Mouse (Mus musculus) myocyte (in vitro differentiated cells): ENCODE measurements around the gene Bean1. TPM values are rescaled to one million over a fixed set of nuclear protein-coding genes. Genes with fewer than 3 reads are reported as not detected.

Experiments
- H3K27me3 ChIP-seq: one replicate; pipeline ENCODE4 v1.6.1; 2011; ENCODE audit not compliant: control insufficient read depth, insufficient read depth, insufficient read length
- H3K36me3 ChIP-seq: one replicate; pipeline ENCODE4 v1.6.1; 2011; ENCODE audit not compliant: control insufficient read depth, insufficient read depth
- H3K4me2 ChIP-seq: one replicate; pipeline ENCODE4 v1.6.1; 2011; ENCODE audit warnings: low read depth, control low read depth
- H3K4me3 ChIP-seq: one replicate; pipeline ENCODE4 v1.5.1; 2011; ENCODE audit warnings: mild to moderate bottlenecking, control low read depth, moderate library complexity
- H3K79me2 ChIP-seq: one replicate; pipeline ENCODE4 v1.6.1; 2011; ENCODE audit not compliant: control insufficient read depth, insufficient read depth
- H3ac ChIP-seq: one replicate; pipeline ENCODE4 v1.6.1; 2011; ENCODE audit not compliant: control insufficient read depth, insufficient read length
- CEBPB ChIP-seq: IDR thresholded peaks from 2 replicates; pipeline ENCODE4 v1.6.1; 2011; ENCODE audit warnings: mild to moderate bottlenecking, moderate library complexity; ENCODE audit not compliant: poor library complexity, insufficient read depth, severe bottlenecking
- E2F4 ChIP-seq: IDR thresholded peaks from one replicate; pipeline ENCODE4 v1.6.1; 2011; ENCODE audit warnings: mild to moderate bottlenecking, control low read depth, moderate library complexity; ENCODE audit not compliant: insufficient read depth
- MAX ChIP-seq: IDR thresholded peaks from one replicate; pipeline ENCODE4 v1.6.1; 2011; ENCODE audit warnings: low read depth, mild to moderate bottlenecking, control low read depth
- MYOD1 ChIP-seq, 3 experiments: IDR thresholded peaks; one replicate each; pipeline ENCODE4 v1.6.1; 2011; ENCODE audit warnings: control low read depth in 2 of 3, low read depth in 2 of 3, mild to moderate bottlenecking in 2 of 3, moderate library complexity in 1 of 3; ENCODE audit not compliant: insufficient read length in 2 of 3, control insufficient read depth in 1 of 3
- MYOG ChIP-seq, 3 experiments: IDR thresholded peaks; one replicate each; pipeline ENCODE4 v1.6.1; 2011; ENCODE audit warnings: control low read depth in 2 of 3, low read depth in 2 of 3, mild to moderate bottlenecking in 2 of 3; ENCODE audit not compliant: insufficient read length in 2 of 3, control insufficient read depth in 1 of 3, insufficient read depth in 1 of 3
- POLR2A ChIP-seq: IDR thresholded peaks from one replicate; pipeline ENCODE4 v1.6.1; 2011; ENCODE audit warnings: low read depth, mild to moderate bottlenecking, control low read depth, moderate library complexity; ENCODE audit not compliant: insufficient read length
- POLR2AphosphoS2 ChIP-seq: IDR thresholded peaks from one replicate; pipeline ENCODE4 v1.6.1; 2011; ENCODE audit warnings: low read depth, control low read depth; ENCODE audit not compliant: insufficient read length
- REST ChIP-seq: IDR thresholded peaks from one replicate; pipeline ENCODE4 v1.6.1; 2011; ENCODE audit warnings: mild to moderate bottlenecking, control low read depth, moderate library complexity; ENCODE audit not compliant: insufficient read depth, insufficient read length
- SRF ChIP-seq: IDR thresholded peaks from one replicate; pipeline ENCODE4 v1.6.1; 2011; ENCODE audit warnings: low read depth; ENCODE audit not compliant: control insufficient read depth, insufficient read length
- TCF12 ChIP-seq: IDR thresholded peaks from one replicate; pipeline ENCODE4 v1.6.1; 2011; ENCODE audit warnings: mild to moderate bottlenecking, control low read depth; ENCODE audit not compliant: poor library complexity, insufficient read depth, severe bottlenecking
- TCF3 ChIP-seq: IDR thresholded peaks from one replicate; pipeline ENCODE4 v1.6.1; 2011; ENCODE audit warnings: low read depth, control low read depth; ENCODE audit not compliant: insufficient read length
- USF1 ChIP-seq: IDR thresholded peaks from one replicate; pipeline ENCODE4 v1.6.1; 2011; ENCODE audit warnings: low read depth, mild to moderate bottlenecking, control low read depth, moderate library complexity
- polyA plus RNA-seq: library from polyadenylated mRNA; unstranded; fragments of >200 nt; fragmentation: generic; extraction: Trizol; gene quantifications from one replicate; pipeline ENCODE4 v1.2.1, GENCODE M21; 2012; ENCODE audit warnings: missing spikeins

The Bean1 gene
- polyA plus RNA-seq, 1 experiment: 0.34 TPM

- Histone ChIP-seq H3K27me3 (no peaks in the 10 kb centered on the region), H3ac (no peak overlapping the region), H3K4me2 (no peak overlapping the region), H3K36me3 (no peaks in the 10 kb centered on the region), H3K79me2 (no peaks in the 10 kb centered on the region), H3K4me3 (no peak overlapping the region)
- TF ChIP-seq MYOG (IDR thresholded peaks at IDR 0.05; ENCODE audit: control insufficient read depth in 1 of 3, insufficient read depth in 1 of 3, insufficient read length in 2 of 3, low read depth in 2 of 3) (no peak), REST (no peak), MAX (no peak), SRF (no peak), POLR2A (no peak), CEBPB (no peak), E2F4 (no peak), TCF12 (no peak), POLR2AphosphoS2 (no peak), MYOD1 (IDR thresholded peaks at IDR 0.05; ENCODE audit: control insufficient read depth in 1 of 3, insufficient read length in 2 of 3, low read depth in 2 of 3) (no peak), TCF3 (no peak), USF1 (no peak)
These were observed 39.3 kb upstream of the Bean1 start for GRCm38 (mm10) chr8:104130916-104131315.

DNA sequence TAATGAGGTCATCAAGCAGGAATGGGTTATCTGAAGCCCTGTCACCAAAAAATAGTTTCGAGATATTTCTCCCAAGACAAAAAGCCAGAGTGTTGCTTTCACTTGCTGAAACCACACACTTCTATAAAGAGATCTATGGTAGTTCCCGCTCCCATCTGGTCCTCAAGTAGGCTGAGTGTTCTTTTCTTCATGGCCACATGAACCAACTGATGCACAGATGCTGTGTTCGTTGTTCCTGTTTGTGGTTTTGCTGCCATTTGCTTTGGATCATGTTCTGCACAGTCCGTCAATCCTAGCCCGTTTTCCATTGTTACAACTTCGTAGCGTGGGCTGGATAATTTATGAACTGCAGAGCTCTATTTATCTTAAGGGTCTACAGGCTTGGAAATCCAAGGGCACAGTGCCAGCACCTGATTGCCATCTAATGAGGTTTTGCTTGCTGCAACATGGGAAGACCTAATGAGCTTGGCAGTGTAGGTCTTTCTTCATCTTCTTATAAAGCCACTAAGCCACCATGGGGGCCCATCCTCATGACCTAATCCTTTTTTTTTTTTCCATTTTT lies 38.7 kb upstream of the Bean1 start:
- H3K4me2 ChIP-seq: no peak overlapping the region
- TF ChIP-seq TCF3 (no peak), REST (no peak), MYOD1 (IDR thresholded peaks at IDR 0.05; ENCODE audit: control insufficient read depth in 1 of 3, insufficient read length in 2 of 3, low read depth in 2 of 3) (peak in 1 of 3 experiments; percentile 5)
- H3K4me3 ChIP-seq: no peak overlapping the region
- no peaks in the 10 kb centered on the region for H3K27me3 ChIP-seq
- H3ac ChIP-seq: no peak overlapping the region
- H3K79me2 ChIP-seq: no peaks in the 10 kb centered on the region
- H3K36me3 ChIP-seq: no peaks in the 10 kb centered on the region

GRCm38 (mm10) chr8:104134521-104134920 lies 35.7 kb upstream of the Bean1 start:
- H3K79me2 ChIP-seq: no peaks in the 10 kb centered on the region
- TF ChIP-seq MAX: no peak
- no peak for TF ChIP-seq E2F4
- no peak for TF ChIP-seq TCF3
- TF ChIP-seq POLR2A: no peak
- TF ChIP-seq USF1: no peak
- TF ChIP-seq POLR2AphosphoS2: no peak
- TF ChIP-seq CEBPB: no peak
- no peak for TF ChIP-seq TCF12
- no peak for TF ChIP-seq MYOD1 (IDR thresholded peaks at IDR 0.05; ENCODE audit: control insufficient read depth in 1 of 3, insufficient read length in 2 of 3, low read depth in 2 of 3)
- TF ChIP-seq REST: no peak
- TF ChIP-seq MYOG (IDR thresholded peaks at IDR 0.05; ENCODE audit: control insufficient read depth in 1 of 3, insufficient read depth in 1 of 3, insufficient read length in 2 of 3, low read depth in 2 of 3): no peak
- no peak for TF ChIP-seq SRF
- H3K4me3 ChIP-seq: no peak overlapping the region

GRCm38 (mm10) chr8:104136277-104136676 lies 34.0 kb upstream of the Bean1 start:
- Histone ChIP-seq H3K36me3 (no peaks in the 10 kb centered on the region), H3ac (no peak overlapping the region), H3K79me2 (no peaks in the 10 kb centered on the region), H3K4me2 (no peak overlapping the region), H3K27me3 (no peaks in the 10 kb centered on the region), H3K4me3 (no peak overlapping the region)
- TF ChIP-seq SRF (no peak), POLR2AphosphoS2 (no peak), MYOD1 (IDR thresholded peaks at IDR 0.05; ENCODE audit: control insufficient read depth in 1 of 3, insufficient read length in 2 of 3, low read depth in 2 of 3) (no peak)

More at GRCm38 (mm10) chr8:104134521-104134920, 35.7 kb upstream of the Bean1 start:
- Histone ChIP-seq H3K36me3 (no peaks in the 10 kb centered on the region), H3ac (no peak overlapping the region), H3K27me3 (no peaks in the 10 kb centered on the region), H3K4me2 (no peak overlapping the region)

DNA sequence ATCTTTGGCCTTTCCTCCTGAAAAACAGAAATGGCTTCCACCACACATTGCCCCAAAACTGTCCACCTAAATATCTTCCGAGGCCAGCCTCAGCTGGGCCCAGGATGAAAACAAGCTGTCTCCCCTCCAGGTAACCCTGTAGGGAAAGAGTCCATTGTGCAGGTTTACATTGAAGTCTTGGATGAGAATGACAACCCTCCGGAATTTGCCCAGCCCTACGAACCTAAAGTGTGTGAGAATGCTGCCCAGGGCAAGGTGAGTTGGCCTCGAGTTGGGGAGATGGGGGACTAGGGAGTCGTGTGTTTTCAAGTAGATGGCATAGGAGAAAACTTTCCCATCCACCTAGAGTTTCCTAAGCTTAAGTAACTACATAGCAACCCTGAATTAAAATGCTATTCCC lies 32.6 kb upstream of the Bean1 start:
- no peaks in the 10 kb centered on the region for H3K79me2 ChIP-seq
- H3K36me3 ChIP-seq: no peaks in the 10 kb centered on the region
- H3K4me2 ChIP-seq: no peak overlapping the region
- no peak overlapping the region for H3K4me3 ChIP-seq
- no peaks in the 10 kb centered on the region for H3K27me3 ChIP-seq
- H3ac ChIP-seq: no peak overlapping the region
- TF ChIP-seq TCF12 (no peak), SRF (no peak), E2F4 (no peak), POLR2A (no peak)
